ENCODE assay signal across 26 mouse cellular contexts in genomic region chr10:119128035-119128434, GRCm38 (mm10).
"Had no signal": no experiment of that assay in that cellular context is flagged by ENCODE, and none has a peak within 500 bp of the region (broad histone marks: within the 10 kb centered on the region; RNA-seq: fewer than 3 reads in every experiment).

No protein-coding gene starts in this region.

- H3K9ac ChIP-seq: heart, embryonic 12.5 days; hindbrain, embryonic 13.5 days; hindbrain, embryonic 15.5 days; kidney, embryonic 15.5 days; limb, embryonic 13.5 days; limb, embryonic 15.5 days; liver, embryonic 12.5 days; liver, embryonic 14.5 days had no signal

- H3K36me3 ChIP-seq: heart, embryonic 10.5 days; heart, embryonic 12.5 days; hindbrain, embryonic 10.5 days; hindbrain, embryonic 13.5 days; hindbrain, embryonic 15.5 days; kidney, embryonic 15.5 days; limb, embryonic 13.5 days; limb, embryonic 15.5 days; liver, embryonic 12.5 days had no signal

- ATAC-seq: hindbrain, postnatal 0 days; intestine, embryonic 16.5 days; liver, embryonic 12.5 days had no signal

- H3K9me3 ChIP-seq: heart, embryonic 10.5 days; heart, embryonic 12.5 days; hindbrain, embryonic 13.5 days; hindbrain, embryonic 15.5 days; kidney, embryonic 15.5 days; limb, embryonic 13.5 days; limb, embryonic 15.5 days; liver, embryonic 12.5 days had no signal

- H3K4me3 ChIP-seq: heart, embryonic 10.5 days; heart, embryonic 12.5 days; hindbrain, embryonic 10.5 days; hindbrain, embryonic 13.5 days; hindbrain, embryonic 15.5 days; kidney, embryonic 15.5 days; layer of hippocampus, adult 2 months; limb, embryonic 13.5 days; limb, embryonic 15.5 days; liver, embryonic 12.5 days had no signal

- H3K27ac ChIP-seq: heart, embryonic 10.5 days; hindbrain, embryonic 10.5 days; hindbrain, embryonic 13.5 days; hindbrain, embryonic 15.5 days; hindbrain, postnatal 0 days; kidney, embryonic 15.5 days; kidney, postnatal 0 days; layer of hippocampus, adult 2 months; limb, embryonic 13.5 days; limb, embryonic 15.5 days; liver, embryonic 12.5 days; liver, embryonic 14.5 days had no signal

- H3K4me1 ChIP-seq: heart, embryonic 10.5 days; heart, embryonic 12.5 days; kidney, embryonic 15.5 days; liver, embryonic 12.5 days had no signal

- H3K4me2 ChIP-seq: heart, embryonic 12.5 days; hindbrain, embryonic 13.5 days; hindbrain, embryonic 15.5 days; kidney, embryonic 15.5 days; limb, embryonic 13.5 days; limb, embryonic 15.5 days; liver, embryonic 12.5 days had no signal

- DNase-seq: gastrocnemius, postnatal 14 days; gastrocnemius, postnatal 36 days; heart, adult 18-20 months; heart, postnatal 10 days; heart, postnatal 4 days; kidney, adult 11 months; kidney, adult 2 months; kidney, adult 9 months; kidney, postnatal 25 days; kidney, postnatal 4 days; layer of hippocampus, postnatal 36 days; left cerebral cortex, postnatal 4 days had no signal

- H3K27me3 ChIP-seq: heart, embryonic 12.5 days; hindbrain, embryonic 13.5 days; hindbrain, embryonic 15.5 days; kidney, embryonic 15.5 days; limb, embryonic 13.5 days; limb, embryonic 15.5 days; liver, embryonic 12.5 days had no signal
